Mouse (Mus musculus): ENCODE data around the gene Gm43552. TPM values are rescaled to one million over a fixed set of nuclear protein-coding genes. Genes with fewer than 3 reads are reported as not detected.
"Not testable (repeated sequence)": the region's sequence is repeated elsewhere in the genome, so short reads cannot be mapped to it uniquely, and the experiment has no call there.

Gm43552 gene
- polyA plus RNA-seq (2017; shearing (Covaris generic)), result not detected

DNA sequence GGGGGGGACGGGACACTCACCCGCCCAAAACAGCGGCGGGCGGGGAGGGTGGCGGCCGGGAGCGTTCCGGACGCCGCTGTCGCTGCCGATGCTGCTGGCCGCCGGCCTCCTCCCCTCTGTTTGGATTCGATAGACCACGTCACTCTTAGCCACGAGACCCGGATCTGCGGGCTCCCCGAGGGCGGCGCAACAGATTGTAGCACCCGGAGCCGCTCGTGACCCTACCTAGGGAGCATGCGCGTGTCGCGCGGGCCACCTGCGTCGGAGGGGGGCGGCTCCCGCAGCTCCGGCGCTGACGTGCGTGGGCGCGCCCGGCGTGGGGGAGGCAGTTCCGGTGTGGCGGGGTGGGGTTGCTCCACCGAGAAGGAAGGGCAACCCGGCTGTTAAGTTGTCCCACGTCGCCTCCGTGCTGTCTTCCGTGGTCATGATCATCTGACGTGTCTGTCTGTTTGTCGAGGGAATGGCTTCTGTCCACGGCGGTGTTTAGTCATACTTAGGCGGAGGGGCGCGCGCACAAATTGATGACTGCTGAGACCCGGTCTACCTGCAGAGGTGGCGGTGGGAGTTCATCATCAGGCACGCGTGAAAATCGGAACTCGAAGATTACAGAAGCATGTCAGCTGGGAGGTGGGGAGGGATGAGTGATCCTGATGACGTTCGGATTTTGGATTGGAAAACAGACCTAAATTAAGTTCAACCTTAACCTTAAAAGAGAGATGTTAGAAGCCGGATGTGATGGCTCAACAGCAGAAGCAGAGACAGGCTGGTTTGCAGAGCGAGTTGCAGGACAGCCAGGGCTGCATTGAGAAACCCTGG is at the start of gene Gm43552:
Gene Gm43552 (minus strand): TSS at position 118 of the 816 bp plus-strand sequence.
- ATAC-seq, result peak; percentile 84

DNA sequence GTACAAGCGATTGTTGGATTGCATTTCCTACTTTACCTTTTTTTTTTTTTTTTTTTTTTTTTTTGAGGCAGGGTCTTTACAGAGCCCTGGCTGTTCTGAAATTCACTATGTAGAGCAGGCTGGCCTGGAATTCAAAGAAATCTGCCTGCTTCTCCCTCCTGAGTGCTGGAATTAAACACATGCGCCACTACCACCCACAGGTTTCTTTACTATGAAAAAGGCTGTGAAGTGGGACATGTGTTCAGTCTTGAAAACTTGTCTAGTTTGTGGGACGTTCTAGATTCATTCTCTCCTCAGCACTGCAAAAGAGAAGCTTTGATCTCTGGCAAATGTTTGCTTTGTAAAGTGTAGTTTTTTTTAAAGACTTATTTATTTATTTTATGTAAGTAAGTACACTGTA is 49.3 kb upstream of the Gm43552 start:
- no peak for ATAC-seq

DNA sequence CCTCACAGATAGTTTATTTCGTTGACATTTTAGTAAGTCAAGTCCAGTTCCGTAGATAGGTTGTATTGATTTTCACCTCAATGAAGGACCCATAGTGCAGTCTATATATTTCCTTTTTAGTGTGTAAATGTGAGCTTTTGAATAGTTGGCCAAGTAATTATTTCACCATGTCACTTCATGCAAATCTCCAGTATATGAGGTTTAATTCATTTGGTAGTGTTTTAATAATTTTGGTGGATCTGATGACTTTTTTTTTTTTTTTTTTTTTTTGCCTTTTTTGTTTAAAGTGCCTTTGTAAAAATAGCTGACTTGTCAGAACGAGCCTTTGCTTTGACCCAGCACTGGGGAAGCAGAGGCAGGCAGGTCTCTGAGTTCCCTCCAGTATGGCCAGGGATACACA is 47.2 kb upstream of the Gm43552 start:
- no peak for ATAC-seq

DNA sequence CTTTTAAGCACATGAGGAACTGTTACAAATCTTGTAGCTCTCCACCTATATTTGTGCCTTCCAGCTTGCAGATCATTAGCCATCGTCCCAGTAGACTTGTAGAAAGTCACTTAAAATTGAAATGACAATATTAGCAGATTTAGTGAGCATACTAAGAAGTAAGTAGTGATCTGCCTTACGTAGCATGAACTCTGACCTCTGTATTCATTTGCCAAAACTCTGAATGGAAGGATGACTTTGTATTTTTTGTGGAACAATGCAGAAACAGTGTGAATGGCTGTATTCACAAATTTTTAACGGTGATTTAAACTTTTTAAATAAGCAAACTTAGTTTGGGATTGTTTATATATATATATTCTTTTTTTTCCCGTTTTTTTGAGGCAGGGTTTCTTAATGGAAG is 46.2 kb upstream of the Gm43552 start:
- ATAC-seq, result no peak

DNA sequence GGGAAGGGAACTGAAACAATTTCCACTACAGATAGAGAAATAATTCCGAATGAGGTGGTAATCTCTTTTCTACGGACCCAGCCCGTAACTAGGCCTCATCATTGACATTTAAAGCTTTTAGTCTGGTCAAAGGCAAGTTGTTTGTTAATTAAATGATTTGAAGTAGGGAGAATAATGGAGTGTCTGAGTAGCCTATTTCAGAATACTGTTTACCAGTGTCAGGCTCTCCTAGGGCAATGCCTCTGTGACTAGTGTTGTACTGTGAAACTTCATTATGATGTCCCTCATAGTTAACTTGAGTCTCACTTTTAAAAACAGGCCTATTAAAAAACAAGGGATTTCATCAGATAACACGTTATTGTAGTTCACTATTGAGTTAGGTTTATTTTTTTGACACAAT is 45.5 kb upstream of the Gm43552 start:
- no peak for ATAC-seq

DNA sequence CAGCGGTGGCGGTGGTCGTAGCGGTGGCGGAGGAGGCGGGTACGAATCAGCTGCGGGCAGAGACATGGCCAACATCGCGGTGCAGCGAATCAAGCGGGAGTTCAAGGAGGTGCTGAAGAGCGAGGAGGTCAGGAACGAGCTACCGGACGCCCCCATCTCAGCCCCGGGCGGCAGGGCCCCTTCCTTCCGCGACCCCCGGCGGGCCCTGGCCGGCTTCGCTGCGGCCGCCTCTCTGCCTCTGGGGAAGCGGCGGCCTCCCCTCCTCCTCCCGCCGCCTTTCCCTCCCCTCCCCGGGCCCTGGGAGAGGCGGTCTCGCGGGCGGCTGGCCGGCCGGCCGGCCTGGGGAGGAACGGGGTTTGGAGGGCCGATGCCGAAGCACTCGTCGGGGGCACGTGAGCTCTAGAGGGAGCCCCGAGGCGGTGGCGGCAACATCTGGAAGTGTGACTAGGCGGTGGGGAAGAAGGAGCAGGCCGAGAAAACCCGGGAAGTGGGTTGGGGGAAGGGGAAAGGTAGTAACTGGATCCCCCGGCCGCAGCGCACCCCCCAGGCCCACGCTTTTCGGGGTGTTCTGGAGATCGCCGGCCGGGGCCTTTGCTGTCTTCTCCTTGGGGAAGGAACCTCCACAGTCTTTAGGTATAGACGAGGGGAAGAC is 44.9 kb upstream of the Gm43552 start:
- ATAC-seq, result peak; percentile 24

DNA sequence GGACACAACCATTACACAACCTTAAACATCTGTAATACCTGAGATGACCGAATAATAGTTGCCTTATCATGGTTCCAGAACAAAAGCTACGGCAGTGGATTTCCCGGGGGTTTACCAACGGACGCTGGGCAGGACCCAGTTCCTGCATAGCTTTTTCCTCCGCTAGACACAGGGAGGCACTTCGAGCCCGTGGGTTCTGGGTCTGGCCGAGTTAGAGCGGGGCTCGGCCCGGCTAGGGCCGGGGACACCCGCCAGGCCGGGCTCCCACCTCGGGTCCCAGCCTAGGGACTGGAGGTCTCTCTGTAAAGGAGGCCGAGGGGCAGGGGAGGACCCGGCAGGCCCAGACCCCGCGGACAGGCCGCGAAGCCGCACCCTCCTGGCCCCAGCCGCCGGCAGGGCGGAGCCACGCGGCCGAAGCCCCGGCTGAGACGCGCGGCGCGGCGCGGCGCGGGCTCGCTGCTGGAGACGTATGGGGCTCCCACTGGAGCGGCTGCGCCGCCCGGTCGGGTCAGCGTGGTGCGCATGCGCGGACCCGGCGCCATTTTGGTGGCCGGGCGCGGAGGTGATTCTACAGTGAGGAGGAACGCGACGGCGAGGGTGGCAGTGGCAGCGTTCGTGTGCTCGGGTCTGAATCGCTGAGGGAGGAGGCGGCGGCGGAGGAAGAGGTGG is 44.3 kb upstream of the Gm43552 start, which contains the start of the genes Smim14 and Ube2k:
Gene Smim14 (minus strand): TSS at position 434 of the 669 bp plus-strand sequence.
Gene Ube2k (plus strand): TSS at position 483 of the 669 bp plus-strand sequence.
- peak; percentile 78 for ATAC-seq

DNA sequence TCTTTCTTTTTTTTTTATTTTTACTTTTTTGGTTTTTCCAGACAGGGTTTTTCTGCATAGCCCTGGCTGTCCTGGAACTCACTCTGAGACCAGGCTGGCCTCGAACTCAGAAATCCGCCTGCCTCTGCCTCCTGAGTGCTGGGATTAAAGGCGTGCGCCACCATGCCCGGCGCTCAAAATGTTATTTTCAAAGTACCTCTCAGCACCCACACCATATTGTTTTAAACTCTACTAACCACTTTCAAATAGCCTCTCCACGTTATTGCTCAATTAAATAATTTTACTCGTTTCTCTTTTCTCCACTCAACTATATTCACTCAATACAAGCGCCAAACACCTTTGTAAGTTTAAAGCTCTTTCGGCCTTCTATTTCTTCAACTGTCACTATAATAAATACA is 43.4 kb upstream of the Gm43552 start:
- ATAC-seq, result not testable (repeated sequence)

DNA sequence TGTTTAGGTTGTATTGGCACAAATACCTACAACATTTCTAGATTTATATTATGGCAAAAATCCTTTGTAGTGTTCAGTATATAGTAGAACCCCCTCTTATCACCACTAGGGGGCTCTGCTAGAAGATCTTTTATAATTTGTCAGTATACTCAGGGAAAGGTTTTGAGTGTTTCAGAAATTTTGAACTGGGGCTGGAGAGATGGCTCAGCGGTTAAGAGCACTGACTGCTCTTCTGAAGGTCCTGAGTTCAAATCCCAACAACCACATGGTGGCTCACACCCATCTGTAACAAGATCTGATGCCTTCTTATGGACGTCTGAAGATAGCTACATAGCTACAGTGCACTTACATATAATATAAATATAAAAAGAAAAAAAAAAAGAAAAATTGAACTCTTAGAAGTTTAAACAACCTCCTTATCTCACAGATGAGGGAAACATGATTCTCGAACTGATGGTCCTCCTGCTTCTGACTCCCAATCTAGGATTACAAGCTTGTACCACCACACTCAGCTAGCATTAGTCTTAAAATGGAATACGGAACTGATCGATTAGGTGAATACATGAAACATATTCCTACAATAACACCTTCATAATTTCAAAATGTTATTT is 42.9 kb upstream of the Gm43552 start:
- peak; percentile 52 for ATAC-seq

DNA sequence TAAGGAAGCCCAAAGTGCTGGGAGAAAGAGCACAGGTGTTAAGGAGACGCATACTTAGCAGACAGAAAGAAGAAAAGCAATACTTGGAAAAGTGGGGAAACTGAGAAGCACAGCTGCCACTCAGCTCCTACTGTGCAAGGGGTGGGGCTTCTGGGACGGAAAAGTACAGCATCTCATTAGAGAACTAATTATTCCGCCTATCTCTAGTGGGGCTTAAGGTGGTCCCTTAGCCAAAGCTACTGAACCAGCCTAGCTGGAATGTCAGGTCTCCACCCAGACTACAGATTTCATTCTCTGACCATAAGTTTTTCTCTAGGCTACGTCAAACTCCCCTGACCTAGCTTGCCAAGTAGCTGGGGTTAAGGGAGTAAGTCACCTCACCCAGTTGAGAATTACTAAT is 41.9 kb upstream of the Gm43552 start:
- ATAC-seq, result no peak

DNA sequence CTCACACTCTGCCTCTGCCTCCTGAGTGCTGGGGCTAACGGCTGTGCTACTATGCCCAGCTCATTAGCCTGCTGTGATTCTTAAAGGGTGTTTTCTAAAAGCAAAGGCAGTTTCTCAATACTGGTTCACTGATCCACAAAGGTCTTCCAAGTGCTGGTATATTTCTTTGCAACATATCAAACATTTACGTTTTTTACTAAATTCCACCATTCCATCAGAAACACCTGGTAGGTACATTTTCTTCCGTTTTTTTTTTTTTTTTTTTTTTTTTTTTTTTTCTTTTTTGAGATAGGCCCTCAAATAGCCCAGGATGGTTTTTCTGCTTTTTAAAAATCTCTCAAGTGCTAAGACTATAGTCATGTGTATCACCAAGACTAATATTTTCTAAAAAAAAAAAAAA is 38.6 kb upstream of the Gm43552 start:
- no peak for ATAC-seq

DNA sequence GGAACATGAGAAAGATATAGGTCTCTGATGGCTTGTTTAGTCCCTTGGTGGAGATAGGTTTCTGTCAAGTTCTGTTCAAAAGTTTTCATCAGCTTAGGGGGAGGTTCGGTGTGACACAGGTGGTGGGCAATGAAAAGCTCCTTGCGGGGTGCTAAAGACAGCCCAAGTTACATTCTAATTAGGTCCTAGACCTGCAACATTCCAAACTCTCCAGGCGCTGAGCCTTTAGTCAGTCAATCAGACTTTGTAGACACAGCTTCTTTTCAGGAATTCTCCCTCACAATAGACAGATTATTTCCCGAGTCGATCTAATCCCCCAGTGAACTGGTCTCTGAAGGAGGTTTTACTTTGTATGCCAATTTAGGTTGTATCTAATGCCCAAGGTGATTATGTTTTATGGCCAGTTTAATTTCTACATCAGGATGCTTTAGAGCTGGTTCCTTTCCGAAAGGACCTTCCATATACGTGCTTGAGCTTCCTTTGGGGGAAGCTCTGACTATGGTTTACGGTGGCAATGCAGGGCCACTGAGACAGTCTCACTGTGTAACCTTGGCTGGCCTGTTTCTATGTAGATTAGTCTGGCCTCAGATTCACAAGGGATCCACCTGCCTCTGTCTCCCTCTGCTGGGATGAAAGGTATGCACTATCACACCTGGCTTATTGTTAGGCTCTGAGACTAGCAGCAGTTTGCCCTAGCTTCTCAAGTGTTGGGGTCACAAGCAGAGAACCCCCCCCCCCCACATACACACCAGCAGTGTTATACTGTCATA is 33.2 kb upstream of the Gm43552 start:
- peak; percentile 47 for ATAC-seq

DNA sequence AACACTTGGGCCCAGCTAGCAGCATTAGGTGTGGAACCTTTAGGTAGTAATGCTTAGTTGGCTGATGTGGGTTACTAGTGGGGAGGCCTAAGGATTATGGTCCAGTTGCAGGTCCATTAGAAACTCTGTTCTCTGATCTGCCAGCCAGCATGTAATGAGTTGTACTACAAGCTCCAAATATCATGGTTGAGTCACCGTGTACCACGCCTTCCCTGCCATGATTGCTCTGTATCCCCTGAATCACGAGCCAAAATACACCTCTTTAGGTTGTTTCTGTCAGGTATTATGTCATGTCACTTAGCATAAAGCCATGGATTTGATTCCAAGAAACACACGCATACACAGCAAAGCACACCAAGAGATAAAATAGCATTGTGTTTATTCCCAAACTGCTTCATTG is 32.2 kb upstream of the Gm43552 start:
- ATAC-seq, result no peak

DNA sequence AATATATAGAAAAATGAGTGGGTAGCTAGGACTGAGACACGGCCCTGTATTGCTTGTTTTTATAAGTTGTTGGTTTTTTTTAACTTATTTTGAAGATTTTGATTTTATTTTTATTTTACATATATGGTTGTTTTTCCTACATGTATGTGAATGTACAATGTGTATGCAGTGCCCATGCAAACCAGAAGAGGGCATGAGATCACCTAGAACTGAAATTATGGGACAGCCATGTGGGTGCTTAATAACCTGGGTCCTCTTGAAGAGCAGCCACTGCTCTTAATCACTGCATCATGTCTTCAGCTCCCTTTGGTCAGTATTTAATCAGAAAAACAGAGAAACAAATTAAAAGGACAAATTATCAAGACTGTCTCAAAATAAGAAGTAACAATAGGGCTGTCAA is 29.2 kb upstream of the Gm43552 start:
- ATAC-seq, result no peak

DNA sequence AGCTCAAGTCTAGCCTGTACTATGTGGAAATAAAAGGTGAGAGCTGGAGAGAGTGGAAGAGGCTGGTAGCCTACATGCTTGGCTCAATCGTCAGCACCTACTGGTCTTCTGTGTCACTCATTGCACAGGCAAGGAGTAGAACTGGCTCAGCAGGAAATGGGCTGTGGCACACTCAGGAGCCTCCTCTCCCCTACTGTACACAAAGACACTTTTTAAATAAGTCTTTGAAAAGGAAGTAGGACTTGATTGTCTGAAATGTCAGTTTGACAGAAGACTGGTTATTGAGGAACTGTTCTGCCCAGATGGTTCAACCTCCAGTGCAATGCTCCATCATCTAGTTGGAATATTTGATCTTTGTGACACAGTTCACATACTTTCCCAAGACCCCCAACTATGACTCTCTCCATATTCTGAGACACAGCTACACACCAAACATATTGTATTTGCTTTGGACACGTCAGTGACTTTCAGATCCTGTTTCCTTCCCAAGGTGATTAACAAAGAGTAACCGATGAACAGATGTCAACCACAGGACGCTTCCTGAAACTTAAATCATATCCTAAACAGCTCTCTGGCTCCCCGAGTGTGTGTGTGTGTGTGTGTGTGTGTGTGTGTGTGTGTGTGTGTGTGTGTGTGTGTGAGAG is 22.1 kb upstream of the Gm43552 start:
- peak; percentile 92 for ATAC-seq

DNA sequence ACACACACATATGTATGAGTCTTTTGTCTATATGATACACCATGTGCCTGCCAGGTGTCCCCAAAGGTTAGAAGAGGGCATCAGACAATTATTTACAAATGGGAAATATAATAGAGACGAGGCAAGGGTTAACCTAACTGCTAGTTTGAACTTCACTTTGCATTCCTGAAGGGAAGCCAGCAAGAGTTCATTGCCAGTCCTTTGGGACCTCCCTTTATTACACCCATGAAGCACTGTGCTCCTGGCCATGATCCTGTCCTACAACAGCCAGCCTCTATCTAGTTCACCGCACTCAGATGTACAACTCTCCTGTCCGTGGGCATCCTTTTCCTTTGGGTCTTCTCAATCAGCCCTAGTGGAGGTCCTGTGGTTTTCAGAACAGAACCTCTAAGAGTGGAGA is 20.9 kb upstream of the Gm43552 start:
- ATAC-seq, result no peak

DNA sequence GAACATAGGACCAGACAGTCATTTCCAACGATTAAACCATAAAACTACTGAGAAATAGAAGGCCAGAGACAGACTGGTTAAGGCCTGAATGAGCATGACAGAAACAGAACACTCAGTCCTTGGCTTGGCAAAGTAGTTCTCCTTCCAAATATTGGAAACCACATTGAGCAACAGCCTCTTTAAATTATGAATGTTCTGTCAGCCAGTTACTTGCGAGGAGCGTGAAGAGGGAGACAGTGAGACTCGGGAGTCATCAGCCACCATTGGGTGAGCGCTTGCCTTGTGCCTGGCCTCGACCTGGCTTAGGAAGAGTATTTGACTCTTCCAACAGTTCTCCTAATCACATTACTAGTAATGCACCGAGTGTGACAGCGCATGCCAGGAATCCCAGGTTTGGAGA is 15.8 kb upstream of the Gm43552 start:
- no peak for ATAC-seq

DNA sequence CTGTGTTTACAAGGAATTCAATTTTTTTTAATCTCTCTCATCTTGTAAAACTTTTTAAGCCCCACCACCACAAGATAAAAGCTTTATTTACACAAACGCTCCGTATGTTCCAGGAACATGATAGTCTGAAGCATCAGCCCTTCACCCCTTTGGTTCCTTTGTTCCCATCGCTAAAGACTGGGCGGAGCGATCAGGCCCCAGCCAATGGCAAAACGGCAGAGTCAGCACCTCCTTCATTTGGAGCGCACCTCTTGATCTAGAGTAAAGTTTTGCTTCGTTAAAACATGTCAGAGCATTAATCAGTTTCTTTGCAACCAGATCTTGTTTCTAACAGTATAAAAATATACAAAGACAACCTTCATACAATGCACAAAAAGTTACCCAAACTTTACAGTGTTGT is 13.2 kb upstream of the Gm43552 start:
- ATAC-seq, result no peak

DNA sequence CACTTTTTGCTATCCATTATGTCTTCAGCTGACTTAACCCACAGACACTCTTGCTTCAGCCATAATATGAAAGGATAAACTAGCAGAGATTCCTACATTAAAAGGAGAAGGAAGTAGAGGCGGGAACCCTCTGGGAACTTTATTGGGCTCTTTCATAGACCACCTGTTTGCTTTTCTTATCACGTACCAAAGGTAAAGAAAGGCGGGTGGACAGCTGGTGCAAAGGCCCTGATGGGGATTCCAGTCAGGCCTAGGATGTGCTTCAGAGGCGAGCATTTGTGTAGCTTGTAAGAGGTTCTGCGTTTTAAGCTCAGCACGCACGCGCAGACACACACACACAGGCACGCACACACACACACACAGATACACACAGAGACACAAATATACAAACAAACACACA is 8.8 kb upstream of the Gm43552 start:
- ATAC-seq, result no peak

DNA sequence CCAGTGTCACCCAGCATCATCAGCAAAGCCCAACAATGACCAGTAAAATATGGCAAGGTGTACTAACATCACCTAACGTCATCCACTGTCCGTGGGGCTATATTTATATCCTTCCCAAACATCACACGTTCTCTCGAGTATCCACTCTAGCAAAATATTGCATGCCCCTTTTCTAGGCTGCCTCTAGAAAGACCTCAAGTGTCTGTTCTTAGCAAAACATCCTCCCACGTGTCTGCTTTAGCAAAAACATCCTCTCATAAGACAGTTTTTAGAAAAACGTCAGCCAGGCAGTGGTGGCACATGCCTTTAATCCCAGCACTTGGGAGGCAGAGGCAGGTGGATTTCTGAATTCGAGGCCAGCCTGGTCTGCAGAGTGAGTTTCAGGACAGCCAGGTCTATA is 7.6 kb upstream of the Gm43552 start:
- ATAC-seq, result peak; percentile 72

DNA sequence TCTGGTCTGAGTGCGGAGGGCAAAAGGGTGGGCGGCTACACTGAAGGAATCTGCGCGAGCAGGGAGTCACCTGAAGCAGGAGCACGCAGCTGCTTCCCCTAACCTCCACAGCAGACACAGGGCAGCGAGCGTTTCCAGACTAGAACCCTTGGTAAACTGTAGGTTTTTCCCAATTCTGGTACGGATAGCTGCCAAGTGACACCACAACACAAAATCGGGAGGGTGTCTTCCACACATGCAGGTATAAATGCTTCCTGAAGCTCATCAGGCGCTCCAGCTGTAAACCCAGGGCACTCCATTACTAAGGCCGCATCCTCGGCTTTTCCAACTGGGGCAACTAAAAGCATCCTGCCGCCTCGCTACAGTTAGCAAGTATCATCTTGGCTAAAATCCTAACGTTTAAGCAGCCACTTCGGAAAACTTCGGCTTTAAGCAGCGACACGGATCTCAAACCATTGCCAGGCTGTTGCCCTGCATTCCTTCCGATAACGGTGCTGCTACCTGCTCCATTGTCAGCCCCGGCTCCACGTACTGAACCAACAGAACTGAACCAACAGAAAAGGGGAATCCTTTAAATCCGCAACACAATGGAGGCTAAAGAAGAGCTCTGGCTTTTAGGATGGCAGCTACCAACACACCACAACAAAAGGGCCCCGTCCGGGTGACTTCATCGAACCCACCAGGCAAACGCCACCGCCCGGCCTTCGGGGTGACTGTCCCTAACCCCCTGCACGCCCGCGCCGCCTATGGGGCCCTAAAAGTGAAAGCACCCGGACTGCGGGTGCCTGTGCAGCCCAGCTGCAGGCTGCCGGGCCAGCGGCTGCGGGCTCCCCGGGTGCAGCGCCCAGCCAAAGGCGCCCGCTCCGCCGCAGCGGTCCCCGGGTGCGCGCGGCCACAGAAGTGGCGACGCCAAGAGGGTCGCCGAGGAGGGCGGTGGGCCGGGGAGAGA is 592 bp downstream of the Gm43552 start:
- peak; percentile 48 for ATAC-seq

Data from CD4-positive, CD25-positive, alpha-beta regulatory T cell, adult 4 months (primary cell).